11 mouse cellular contexts compared by ENCODE assay signal in the genomic region with DNA sequence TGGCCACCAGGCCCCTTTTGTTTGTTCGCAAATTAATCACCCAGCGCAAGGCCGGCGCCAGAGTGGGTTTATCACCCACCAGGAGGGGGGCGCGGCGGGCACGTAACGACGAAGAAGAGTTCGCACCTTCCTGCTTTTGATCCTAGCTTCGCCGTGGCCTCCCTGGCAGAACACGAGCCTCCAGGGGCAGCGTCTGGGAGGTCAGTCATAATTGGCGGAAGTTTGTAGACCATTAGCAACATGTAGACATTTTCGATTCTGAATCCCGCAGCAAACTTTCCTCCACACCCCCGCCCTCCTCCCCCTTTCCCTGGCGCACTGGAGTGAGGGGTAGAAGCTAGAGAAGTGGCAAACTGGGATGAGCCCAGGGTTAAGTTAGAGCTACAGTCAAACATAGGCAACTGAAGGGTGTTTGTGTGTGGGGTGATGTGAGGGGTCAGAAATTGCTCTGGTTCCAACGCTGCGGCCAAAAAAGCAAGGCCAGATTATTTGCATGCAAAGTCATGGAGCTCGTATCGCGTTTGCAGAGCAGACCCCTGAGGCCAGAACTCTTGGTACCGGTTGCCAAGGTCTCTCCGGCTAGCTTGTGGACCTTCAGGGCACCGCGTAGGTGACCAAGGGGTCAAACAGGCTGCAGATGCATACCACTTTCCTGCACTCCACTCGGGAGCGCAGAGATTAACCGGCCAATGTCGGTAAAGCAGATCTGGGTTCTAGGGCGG. TPM values are rescaled to one million over a fixed set of nuclear protein-coding genes. Genes with fewer than 3 reads are reported as not detected.
A peak's percentile ranks its signal among the peaks of the same experiment; 100 is the strongest.
DNase-seq lines count a peak whose midpoint lies in the region; ATAC-seq and TF ChIP-seq lines count a peak whose summit lies in the region.
"Had no signal": no experiment of that assay in that cellular context is flagged by ENCODE, and none has a peak within 500 bp of the region (broad histone marks: within the 10 kb centered on the region; RNA-seq: fewer than 3 reads in every experiment).

No protein-coding gene starts in this region.

- TF ChIP-seq CTCF in lung, adult 2 months (IDR thresholded peaks at IDR 0.05; ENCODE audit: insufficient read depth, low read length): no peak

- H3K4me1 ChIP-seq in heart, embryonic 10.5 days: peaks cover 38% of the 10 kb centered on the region
- H3K4me1 ChIP-seq in lung, embryonic 16.5 days (replicated peaks; ENCODE audit: control insufficient read depth, insufficient read depth, low read length): peaks cover 25% of the 10 kb centered on the region
- H3K4me1 ChIP-seq in lung, adult 2 months (ENCODE audit: control insufficient read depth, insufficient read depth, low read length): peaks cover 13% of the 10 kb centered on the region
- peaks cover 30% of the 10 kb centered on the region for H3K4me1 ChIP-seq in intestine, embryonic 14.5 days (replicated peaks; ENCODE audit: control insufficient read depth, insufficient read depth, low read length)
- H3K4me1 ChIP-seq in neural tube, embryonic 11.5 days (ENCODE audit: control insufficient read depth, insufficient read depth, low read length): peaks cover 13% of the 10 kb centered on the region
- H3K4me1 ChIP-seq in forebrain, embryonic 12.5 days: peaks cover 21% of the 10 kb centered on the region

- intact Hi-C loops in heart, postnatal 25 days (cut with DNase I): loop anchor here (10.0 kb wide), 1 partner anchor 474 kb away; no protein-coding TSS in a partner anchor

- no peak for DNase-seq in heart, embryonic 10.5 days (ENCODE audit: low spot score)
- no peak for DNase-seq in heart, postnatal 25 days (ENCODE audit: low spot score)
- DNase-seq in lung, adult 2 months: no peak
- no peak for DNase-seq in intestine, embryonic 14.5 days (ENCODE audit: low spot score)
- peak; percentile 29 for DNase-seq in neural tube, embryonic 11.5 days (ENCODE audit: low spot score)
- no peak for DNase-seq in natural killer cell, adult 2 months (ENCODE audit: low spot score in 2 of 2)
- DNase-seq: cerebellum, adult 8-10 months had no signal

- peaks cover 75% of the 10 kb centered on the region for H3K27me3 ChIP-seq in heart, embryonic 10.5 days (ENCODE audit: insufficient read depth, poor library complexity, severe bottlenecking)
- peaks cover 39% of the 10 kb centered on the region for H3K27me3 ChIP-seq in lung, embryonic 16.5 days (ENCODE audit: control insufficient read depth, insufficient read depth, low read depth, low read length)
- peaks cover 48% of the 10 kb centered on the region for H3K27me3 ChIP-seq in intestine, embryonic 14.5 days (replicated peaks; ENCODE audit: control insufficient read depth, insufficient read depth, low read length)
- peaks cover 99% of the 10 kb centered on the region for H3K27me3 ChIP-seq in neural tube, embryonic 11.5 days (ENCODE audit: control insufficient read depth, insufficient read depth, low read length)
- H3K27me3 ChIP-seq in forebrain, embryonic 12.5 days: peaks cover 98% of the 10 kb centered on the region

- peak overlapping the region; percentile 91 for H3K9ac ChIP-seq in lung, embryonic 16.5 days (ENCODE audit: low read length)
- no peak overlapping the region for H3K9ac ChIP-seq in intestine, embryonic 14.5 days (ENCODE audit: low read length)
- no peak overlapping the region for H3K9ac ChIP-seq in neural tube, embryonic 11.5 days (ENCODE audit: low read length)
- no peak overlapping the region for H3K9ac ChIP-seq in forebrain, embryonic 12.5 days
- H3K9ac ChIP-seq: forebrain, embryonic 13.5 days; hindbrain, embryonic 15.5 days had no signal

- no peak for ATAC-seq in lung, embryonic 16.5 days (ENCODE audit: low read depth)
- ATAC-seq in intestine, embryonic 14.5 days (replicated peaks; ENCODE audit: low FRiP score, low TSS enrichment, low read depth): no peak
- ATAC-seq in neural tube, embryonic 11.5 days (ENCODE audit: insufficient read depth, low FRiP score, low TSS enrichment): no peak
- no peak for ATAC-seq in forebrain, embryonic 12.5 days (ENCODE audit: low FRiP score)
- ATAC-seq: forebrain, embryonic 13.5 days had no signal

- H3K9me3 ChIP-seq in heart, embryonic 10.5 days: no peaks in the 10 kb centered on the region
- no peaks in the 10 kb centered on the region for H3K9me3 ChIP-seq in lung, embryonic 16.5 days (ENCODE audit: control insufficient read depth, low read length)
- no peaks in the 10 kb centered on the region for H3K9me3 ChIP-seq in intestine, embryonic 14.5 days (ENCODE audit: control insufficient read depth, low read length)
- no peaks in the 10 kb centered on the region for H3K9me3 ChIP-seq in neural tube, embryonic 11.5 days (ENCODE audit: control insufficient read depth, low read length)
- no peaks in the 10 kb centered on the region for H3K9me3 ChIP-seq in forebrain, embryonic 12.5 days
- H3K9me3 ChIP-seq: forebrain, embryonic 13.5 days; hindbrain, embryonic 15.5 days had no signal

- peak overlapping the region; percentile 93 for H3K27ac ChIP-seq in heart, embryonic 10.5 days
- peak overlapping the region; percentile 98 for H3K27ac ChIP-seq in lung, embryonic 16.5 days (ENCODE audit: low read length)
- H3K27ac ChIP-seq in intestine, embryonic 14.5 days (ENCODE audit: low read depth): peak overlapping the region; percentile 99
- H3K27ac ChIP-seq in neural tube, embryonic 11.5 days (ENCODE audit: low read depth, low read length): no peak overlapping the region
- no peak overlapping the region for H3K27ac ChIP-seq in forebrain, embryonic 12.5 days
- H3K27ac ChIP-seq: forebrain, embryonic 13.5 days; hindbrain, embryonic 15.5 days had no signal

- peak overlapping the region; percentile 79 for H3K4me2 ChIP-seq in lung, embryonic 16.5 days (ENCODE audit: low read depth, low read length)
- peak overlapping the region; percentile 84 for H3K4me2 ChIP-seq in intestine, embryonic 14.5 days (ENCODE audit: low read length)
- no peak overlapping the region for H3K4me2 ChIP-seq in neural tube, embryonic 11.5 days (ENCODE audit: low read depth)
- H3K4me2 ChIP-seq in forebrain, embryonic 12.5 days: no peak overlapping the region
- H3K4me2 ChIP-seq: forebrain, embryonic 13.5 days; hindbrain, embryonic 15.5 days had no signal

- no peaks in the 10 kb centered on the region for H3K36me3 ChIP-seq in heart, embryonic 10.5 days
- H3K36me3 ChIP-seq in lung, embryonic 16.5 days (ENCODE audit: control insufficient read depth, insufficient read depth, low read length): no peaks in the 10 kb centered on the region
- no peaks in the 10 kb centered on the region for H3K36me3 ChIP-seq in intestine, embryonic 14.5 days (ENCODE audit: control insufficient read depth, insufficient read depth, low read length)
- H3K36me3 ChIP-seq in neural tube, embryonic 11.5 days (ENCODE audit: control insufficient read depth, insufficient read depth, low read length): no peaks in the 10 kb centered on the region
- no peaks in the 10 kb centered on the region for H3K36me3 ChIP-seq in forebrain, embryonic 12.5 days (replicated peaks)
- H3K36me3 ChIP-seq: hindbrain, embryonic 15.5 days had no signal

- 3% methylated on average over 34 of the region's 34 CpGs for WGBS in heart, embryonic 10.5 days
- WGBS in lung, embryonic 16.5 days: 6% methylated on average over 34 of the region's 34 CpGs
- 35% methylated on average over 34 of the region's 34 CpGs for WGBS in lung, adult 2 months
- 24% methylated on average over 34 of the region's 34 CpGs for whole genome bisulfite sequencing in intestine, embryonic 14.5 days
- WGBS in neural tube, embryonic 11.5 days: 1% methylated on average over 34 of the region's 34 CpGs
- WGBS in forebrain, embryonic 12.5 days: under 1% methylated on average over 34 of the region's 34 CpGs

- peak overlapping the region; percentile 69 for H3K4me3 ChIP-seq in heart, embryonic 10.5 days
- peak overlapping the region; percentile 70 for H3K4me3 ChIP-seq in lung, embryonic 16.5 days (ENCODE audit: low read length)
- no peak overlapping the region for H3K4me3 ChIP-seq in lung, adult 2 months (replicated peaks; ENCODE audit: extremely low read depth, low read depth, low read length)
- H3K4me3 ChIP-seq in intestine, embryonic 14.5 days (ENCODE audit: low read depth, low read length): no peak overlapping the region
- no peak overlapping the region for H3K4me3 ChIP-seq in neural tube, embryonic 11.5 days (ENCODE audit: low read depth, low read length)
- no peak overlapping the region for H3K4me3 ChIP-seq in forebrain, embryonic 12.5 days (replicated peaks)
- H3K4me3 ChIP-seq: forebrain, embryonic 13.5 days; hindbrain, embryonic 15.5 days had no signal

- no peak for TF ChIP-seq POLR2A in lung, adult 2 months (IDR thresholded peaks at IDR 0.05; ENCODE audit: borderline replicate concordance, extremely low read depth, low read depth, low read length)

RNA-seq across cellular contexts. Expression of gene Tbx3, which starts 2.1 kb away (rescaled TPM):
- 17.0 and 41.7 TPM in 2 replicates for polyA plus RNA-seq in heart, embryonic 10.5 days (2016; fragmentation: Nextera tagmentation; extraction: Ambion mirVana)
- total RNA-seq in heart, postnatal 25 days (2021): 10 to 100 TPM in 1 of 2 experiments, 1 to 10 TPM in 1; 9.3 to 13.2 TPM
- 53.4 and 65.3 TPM in 2 replicates for polyA plus RNA-seq in lung, embryonic 16.5 days (2015; fragmentation: Nextera tagmentation; extraction: Ambion mirVana)
- 135 and 160 TPM in 2 replicates for polyA plus RNA-seq in lung, adult 2 months (2012; rRNA removed)
- 44.1 and 45.5 TPM in 2 replicates for polyA plus RNA-seq in intestine, embryonic 14.5 days (2014; fragmentation: Nextera tagmentation; extraction: Ambion mirVana)
- 10.5 and 15.5 TPM in 2 replicates for polyA plus RNA-seq in neural tube, embryonic 11.5 days (2014; fragmentation: Nextera tagmentation; extraction: Ambion mirVana)
- 1.7 and 2.3 TPM in 2 replicates for polyA plus RNA-seq in forebrain, embryonic 12.5 days (2016; fragmentation: Nextera tagmentation; extraction: Ambion mirVana)

Comparison
In these comparisons a context has a peak if more than half of its experiments do, and no peak if none do; other contexts are left out.
1. H3K4me3 ChIP-seq: peak in heart, embryonic 10.5 days (single experiment) and lung, embryonic 16.5 days (single experiment); none in lung, adult 2 months (single experiment), intestine, embryonic 14.5 days (single experiment), neural tube, embryonic 11.5 days (single experiment) and forebrain, embryonic 12.5 days (single experiment).
2. H3K27ac ChIP-seq: peak in heart, embryonic 10.5 days (single experiment), lung, embryonic 16.5 days (single experiment) and intestine, embryonic 14.5 days (single experiment); none in neural tube, embryonic 11.5 days (single experiment) and forebrain, embryonic 12.5 days (single experiment).
3. H3K4me2 ChIP-seq: peak in lung, embryonic 16.5 days (single experiment) and intestine, embryonic 14.5 days (single experiment); none in neural tube, embryonic 11.5 days (single experiment) and forebrain, embryonic 12.5 days (single experiment).